Mouse (Mus musculus): ENCODE data around the gene Fam19a2. TPM values are rescaled to one million over a fixed set of nuclear protein-coding genes. Genes with fewer than 3 reads are reported as not detected.

The Fam19a2 gene
- polyA plus RNA-seq, 1 experiment from 2014 or later: 2.9 TPM

- no peaks in the 10 kb centered on the region for H3K4me1 ChIP-seq (ENCODE audit: control insufficient read depth, insufficient read depth, low read length)
- H3K9ac ChIP-seq (ENCODE audit: low read depth, low read length): no peak overlapping the region
- no peaks in the 10 kb centered on the region for H3K27me3 ChIP-seq (replicated peaks; ENCODE audit: control insufficient read depth, insufficient read depth, low read length)
- H3K9me3 ChIP-seq (ENCODE audit: control insufficient read depth, low read length): no peaks in the 10 kb centered on the region
- DNase-seq (ENCODE audit: low spot score) (no peak), ATAC-seq (ENCODE audit: low read depth) (no peak)
- 86% methylated on average over 1 of the region's 1 CpGs for WGBS
- H3K4me3 ChIP-seq (ENCODE audit: low read depth, low read length): no peak overlapping the region
- H3K27ac ChIP-seq (replicated peaks; ENCODE audit: low read depth, low read length): no peak overlapping the region
- no peaks in the 10 kb centered on the region for H3K36me3 ChIP-seq (ENCODE audit: control insufficient read depth, insufficient read depth, low read length)
- no peak overlapping the region for H3K4me2 ChIP-seq (ENCODE audit: low read depth, low read length)
Measured at GRCm38 (mm10) chr10:123456800-123457199, 193.0 kb downstream of the Fam19a2 start.

- no peaks in the 10 kb centered on the region for H3K4me1 ChIP-seq (ENCODE audit: control insufficient read depth, insufficient read depth, low read length)
- H3K27ac ChIP-seq (replicated peaks; ENCODE audit: low read depth, low read length): no peak overlapping the region
- no peaks in the 10 kb centered on the region for H3K36me3 ChIP-seq (ENCODE audit: control insufficient read depth, insufficient read depth, low read length)
- no peaks in the 10 kb centered on the region for H3K27me3 ChIP-seq (replicated peaks; ENCODE audit: control insufficient read depth, insufficient read depth, low read length)
- WGBS: 66% methylated on average over 5 of the region's 5 CpGs
- DNase-seq (ENCODE audit: low spot score) (no peak), ATAC-seq (ENCODE audit: low read depth) (no peak)
- no peaks in the 10 kb centered on the region for H3K9me3 ChIP-seq (ENCODE audit: control insufficient read depth, low read length)
- H3K4me3 ChIP-seq (ENCODE audit: low read depth, low read length): no peak overlapping the region
- H3K9ac ChIP-seq (ENCODE audit: low read depth, low read length): no peak overlapping the region
- H3K4me2 ChIP-seq (ENCODE audit: low read depth, low read length): no peak overlapping the region
Measured at GRCm38 (mm10) chr10:123460466-123460865, 196.7 kb downstream of the Fam19a2 start.

- ATAC-seq (ENCODE audit: low read depth) (no peak), DNase-seq (ENCODE audit: low spot score) (no peak)
- Histone ChIP-seq H3K4me1 (ENCODE audit: control insufficient read depth, insufficient read depth, low read length) (no peaks in the 10 kb centered on the region), H3K9ac (ENCODE audit: low read depth, low read length) (no peak overlapping the region), H3K27ac (replicated peaks; ENCODE audit: low read depth, low read length) (no peak overlapping the region), H3K36me3 (ENCODE audit: control insufficient read depth, insufficient read depth, low read length) (no peaks in the 10 kb centered on the region), H3K27me3 (replicated peaks; ENCODE audit: control insufficient read depth, insufficient read depth, low read length) (no peaks in the 10 kb centered on the region), H3K4me2 (ENCODE audit: low read depth, low read length) (no peak overlapping the region), H3K9me3 (ENCODE audit: control insufficient read depth, low read length) (no peaks in the 10 kb centered on the region), H3K4me3 (ENCODE audit: low read depth, low read length) (no peak overlapping the region)
- WGBS: 85% methylated on average over 3 of the region's 3 CpGs
Measured at GRCm38 (mm10) chr10:123462305-123462704, 198.5 kb downstream of the Fam19a2 start.

GRCm38 (mm10) chr10:123514749-123515148 is 251.0 kb downstream of the Fam19a2 start:
- Histone ChIP-seq H3K27me3 (replicated peaks; ENCODE audit: control insufficient read depth, insufficient read depth, low read length) (no peaks in the 10 kb centered on the region), H3K9ac (ENCODE audit: low read depth, low read length) (no peak overlapping the region), H3K4me3 (ENCODE audit: low read depth, low read length) (no peak overlapping the region), H3K4me2 (ENCODE audit: low read depth, low read length) (no peak overlapping the region), H3K36me3 (ENCODE audit: control insufficient read depth, insufficient read depth, low read length) (no peaks in the 10 kb centered on the region), H3K4me1 (ENCODE audit: control insufficient read depth, insufficient read depth, low read length) (no peaks in the 10 kb centered on the region), H3K9me3 (ENCODE audit: control insufficient read depth, low read length) (no peaks in the 10 kb centered on the region), H3K27ac (replicated peaks; ENCODE audit: low read depth, low read length) (no peak overlapping the region)
- DNase-seq (ENCODE audit: low spot score) (no peak), ATAC-seq (ENCODE audit: low read depth) (no peak)
- 77% methylated on average over 3 of the region's 3 CpGs for WGBS

GRCm38 (mm10) chr10:123520613-123521012 is 256.8 kb downstream of the Fam19a2 start:
- H3K27ac ChIP-seq (replicated peaks; ENCODE audit: low read depth, low read length): no peak overlapping the region
- H3K36me3 ChIP-seq (ENCODE audit: control insufficient read depth, insufficient read depth, low read length): no peaks in the 10 kb centered on the region
- no peaks in the 10 kb centered on the region for H3K4me1 ChIP-seq (ENCODE audit: control insufficient read depth, insufficient read depth, low read length)
- H3K27me3 ChIP-seq (replicated peaks; ENCODE audit: control insufficient read depth, insufficient read depth, low read length): no peaks in the 10 kb centered on the region
- no peak for DNase-seq (ENCODE audit: low spot score)
- 65% methylated on average over 2 of the region's 2 CpGs for WGBS
- H3K9ac ChIP-seq (ENCODE audit: low read depth, low read length): no peak overlapping the region
- no peak overlapping the region for H3K4me3 ChIP-seq (ENCODE audit: low read depth, low read length)
- no peak for ATAC-seq (ENCODE audit: low read depth)
- no peak overlapping the region for H3K4me2 ChIP-seq (ENCODE audit: low read depth, low read length)
- H3K9me3 ChIP-seq (ENCODE audit: control insufficient read depth, low read length): peaks cover 12% of the 10 kb centered on the region

- H3K36me3 ChIP-seq (ENCODE audit: control insufficient read depth, insufficient read depth, low read length): no peaks in the 10 kb centered on the region
- no peak overlapping the region for H3K9ac ChIP-seq (ENCODE audit: low read depth, low read length)
- 90% methylated on average over 6 of the region's 6 CpGs for whole genome bisulfite sequencing
- H3K4me2 ChIP-seq (ENCODE audit: low read depth, low read length): no peak overlapping the region
- no peaks in the 10 kb centered on the region for H3K27me3 ChIP-seq (replicated peaks; ENCODE audit: control insufficient read depth, insufficient read depth, low read length)
- no peak for DNase-seq (ENCODE audit: low spot score)
- ATAC-seq (ENCODE audit: low read depth): no peak
- H3K27ac ChIP-seq (replicated peaks; ENCODE audit: low read depth, low read length): no peak overlapping the region
- H3K4me3 ChIP-seq (ENCODE audit: low read depth, low read length): no peak overlapping the region
- peaks cover 12% of the 10 kb centered on the region for H3K9me3 ChIP-seq (ENCODE audit: control insufficient read depth, low read length)
- H3K4me1 ChIP-seq (ENCODE audit: control insufficient read depth, insufficient read depth, low read length): no peaks in the 10 kb centered on the region
Measured at GRCm38 (mm10) chr10:123521203-123521602, 257.4 kb downstream of the Fam19a2 start.

GRCm38 (mm10) chr10:123525424-123525823 is 261.6 kb downstream of the Fam19a2 start:
- WGBS: 51% methylated on average over 5 of the region's 5 CpGs
- ATAC-seq (ENCODE audit: low read depth) (peak; percentile 63; the same call in 1 of the 2 replicates), DNase-seq (ENCODE audit: low spot score) (peak; percentile 35)
- Histone ChIP-seq H3K27ac (replicated peaks; ENCODE audit: low read depth, low read length) (no peak overlapping the region), H3K36me3 (ENCODE audit: control insufficient read depth, insufficient read depth, low read length) (no peaks in the 10 kb centered on the region), H3K9ac (ENCODE audit: low read depth, low read length) (no peak overlapping the region), H3K4me2 (ENCODE audit: low read depth, low read length) (no peak overlapping the region), H3K9me3 (ENCODE audit: control insufficient read depth, low read length) (peaks cover 12% of the 10 kb centered on the region), H3K4me1 (ENCODE audit: control insufficient read depth, insufficient read depth, low read length) (no peaks in the 10 kb centered on the region), H3K4me3 (ENCODE audit: low read depth, low read length) (no peak overlapping the region), H3K27me3 (replicated peaks; ENCODE audit: control insufficient read depth, insufficient read depth, low read length) (no peaks in the 10 kb centered on the region)

- WGBS: 44% methylated on average over 3 of the region's 3 CpGs
- H3K27ac ChIP-seq (replicated peaks; ENCODE audit: low read depth, low read length): no peak overlapping the region
- H3K4me1 ChIP-seq (ENCODE audit: control insufficient read depth, insufficient read depth, low read length): no peaks in the 10 kb centered on the region
- DNase-seq (ENCODE audit: low spot score) (peak; percentile 16), ATAC-seq (ENCODE audit: low read depth) (peak; percentile 12; the same call in 1 of the 2 replicates)
- peaks cover 12% of the 10 kb centered on the region for H3K9me3 ChIP-seq (ENCODE audit: control insufficient read depth, low read length)
- H3K9ac ChIP-seq (ENCODE audit: low read depth, low read length): no peak overlapping the region
- no peak overlapping the region for H3K4me3 ChIP-seq (ENCODE audit: low read depth, low read length)
- H3K4me2 ChIP-seq (ENCODE audit: low read depth, low read length): no peak overlapping the region
- no peaks in the 10 kb centered on the region for H3K36me3 ChIP-seq (ENCODE audit: control insufficient read depth, insufficient read depth, low read length)
- no peaks in the 10 kb centered on the region for H3K27me3 ChIP-seq (replicated peaks; ENCODE audit: control insufficient read depth, insufficient read depth, low read length)
Measured at GRCm38 (mm10) chr10:123526059-123526458, 262.3 kb downstream of the Fam19a2 start.

- no peaks in the 10 kb centered on the region for H3K36me3 ChIP-seq (ENCODE audit: control insufficient read depth, insufficient read depth, low read length)
- no peak overlapping the region for H3K4me3 ChIP-seq (ENCODE audit: low read depth, low read length)
- H3K9ac ChIP-seq (ENCODE audit: low read depth, low read length): no peak overlapping the region
- H3K4me1 ChIP-seq (ENCODE audit: control insufficient read depth, insufficient read depth, low read length): no peaks in the 10 kb centered on the region
- no peak for DNase-seq (ENCODE audit: low spot score)
- no peak overlapping the region for H3K4me2 ChIP-seq (ENCODE audit: low read depth, low read length)
- no peaks in the 10 kb centered on the region for H3K27me3 ChIP-seq (replicated peaks; ENCODE audit: control insufficient read depth, insufficient read depth, low read length)
- ATAC-seq (ENCODE audit: low read depth): no peak
- no peak overlapping the region for H3K27ac ChIP-seq (replicated peaks; ENCODE audit: low read depth, low read length)
- no peaks in the 10 kb centered on the region for H3K9me3 ChIP-seq (ENCODE audit: control insufficient read depth, low read length)
- WGBS: 67% methylated on average over 4 of the region's 4 CpGs
Measured at GRCm38 (mm10) chr10:123536143-123536542, 272.3 kb downstream of the Fam19a2 start.

All from embryonic facial prominence, embryonic 14.5 days (tissue).